Mouse (Mus musculus): Measurements from ENCODE around the gene Rab13.

Rab13 gene

GRCm38 (mm10) chr3:90213377-90213866 lies at the start of gene Rab13, which contains the start of gene Rps27:
Rab13 (plus strand) TSS chr3:90213695.
Rps27 (minus strand) TSS chr3:90213651.
- in situ Hi-C loops (cut with MboI, MseI) = no loop called here

GRCm38 (mm10) chr3:90179566-90179965 lies 33.9 kb upstream of the Rab13 start:
- in situ Hi-C loops (cut with MboI, MseI) = no loop called here

GRCm38 (mm10) chr3:90183581-90183980 lies 29.9 kb upstream of the Rab13 start:
- in situ Hi-C loops (cut with MboI, MseI) = no loop called here

- in situ Hi-C loops (cut with MboI, MseI) = no loop called here
Observed at GRCm38 (mm10) chr3:90190859-90191510, 22.5 kb upstream of the Rab13 start.

- in situ Hi-C loops (cut with MboI, MseI) = no loop called here
Observed at GRCm38 (mm10) chr3:90194759-90195158, 18.7 kb upstream of the Rab13 start.

- in situ Hi-C loops (cut with MboI, MseI) = no loop called here
Observed at GRCm38 (mm10) chr3:90195644-90196043, 17.9 kb upstream of the Rab13 start.

GRCm38 (mm10) chr3:90197548-90197947 lies 15.9 kb upstream of the Rab13 start:
- in situ Hi-C loops (cut with MboI, MseI) = no loop called here

- in situ Hi-C loops (cut with MboI, MseI) = no loop called here
Observed at GRCm38 (mm10) chr3:90202884-90203283, 10.6 kb upstream of the Rab13 start.

- in situ Hi-C loops (cut with MboI, MseI) = no loop called here
Observed at GRCm38 (mm10) chr3:90203619-90204018, 9.9 kb upstream of the Rab13 start.

GRCm38 (mm10) chr3:90204582-90204981 lies 8.9 kb upstream of the Rab13 start:
- in situ Hi-C loops (cut with MboI, MseI) = no loop called here

- in situ Hi-C loops (cut with MboI, MseI) = no loop called here
Observed at GRCm38 (mm10) chr3:90208662-90209061, 4.8 kb upstream of the Rab13 start.

- in situ Hi-C loops (cut with MboI, MseI) = no loop called here
Observed at GRCm38 (mm10) chr3:90209908-90210566, 3.5 kb upstream of the Rab13 start.

- in situ Hi-C loops (cut with MboI, MseI) = no loop called here
Observed at GRCm38 (mm10) chr3:90211475-90212398, 1.8 kb upstream of the Rab13 start.

- in situ Hi-C loops (cut with MboI, MseI) = no loop called here
Observed at GRCm38 (mm10) chr3:90212723-90213122, 772 bp upstream of the Rab13 start.

- in situ Hi-C loops (cut with MboI, MseI) = no loop called here
Observed at GRCm38 (mm10) chr3:90213956-90214684, 625 bp downstream of the Rab13 start.

- in situ Hi-C loops (cut with MboI, MseI) = no loop called here
Observed at GRCm38 (mm10) chr3:90215825-90216380, 2.4 kb downstream of the Rab13 start.

- in situ Hi-C loops (cut with MboI, MseI) = loop anchor here (5.0 kb wide), 2 partner anchors 42 to 157 kb away; no protein-coding TSS in a partner anchor
Observed at GRCm38 (mm10) chr3:90220088-90220487, 6.6 kb downstream of the Rab13 start.

- in situ Hi-C loops (cut with MboI, MseI) = loop anchor here (5.0 kb wide), 2 partner anchors 42 to 157 kb away; no protein-coding TSS in a partner anchor
Observed at GRCm38 (mm10) chr3:90220531-90220951, 7.0 kb downstream of the Rab13 start.

- in situ Hi-C loops (cut with MboI, MseI) = loop anchor here (5.0 kb wide), 2 partner anchors 41 to 156 kb away; no protein-coding TSS in a partner anchor
Observed at GRCm38 (mm10) chr3:90221123-90221522, 7.6 kb downstream of the Rab13 start.

- in situ Hi-C loops (cut with MboI, MseI) = loop anchor here (5.0 kb wide), 2 partner anchors 40 to 155 kb away; no protein-coding TSS in a partner anchor
Observed at GRCm38 (mm10) chr3:90222455-90222854, 9.0 kb downstream of the Rab13 start.

- in situ Hi-C loops (cut with MboI, MseI) = loop anchor here (5.0 kb wide), 2 partner anchors 39 to 154 kb away; no protein-coding TSS in a partner anchor
Observed at GRCm38 (mm10) chr3:90222941-90223340, 9.4 kb downstream of the Rab13 start.
